Mouse (Mus musculus): ENCODE results near the gene Suco.

DNA sequence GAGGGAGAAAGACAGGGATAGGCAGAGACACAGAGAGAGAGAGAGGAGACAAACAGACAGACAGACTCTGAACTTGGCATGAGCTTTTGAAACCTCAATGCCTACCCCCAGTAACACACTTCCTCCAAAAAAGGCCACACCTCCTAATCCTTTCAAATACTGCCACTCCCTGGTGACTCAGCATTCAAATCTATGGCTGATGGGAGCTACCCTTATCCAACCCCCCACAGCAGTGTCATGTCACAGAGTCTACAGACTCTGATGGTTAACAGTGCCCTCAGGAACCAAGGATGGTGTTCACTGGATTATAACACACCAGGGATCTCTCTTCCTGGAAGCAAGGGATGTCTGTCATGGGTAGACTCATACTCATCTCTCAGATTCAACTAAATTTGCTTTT lies 76.7 kb downstream of the Suco start:
- no peak for TF ChIP-seq CTCF (IDR thresholded peaks at IDR 0.05; ENCODE audit: low read depth)
- TF ChIP-seq EP300 (IDR thresholded peaks at IDR 0.05; ENCODE audit: low read depth), result no peak
